Mouse (Mus musculus) intestine, embryonic 15.5 days (tissue): ENCODE data around the gene Mapkapk3. TPM values are rescaled to one million over a fixed set of nuclear protein-coding genes. Genes with fewer than 3 reads are reported as not detected.

Experiments used
- ATAC-seq: fragments of 200-750 bp; cut with Nextera tagmentation; 2 replicates; pipeline ENCODE4 v1.8.0; 2017; ENCODE audit warnings: moderate TSS enrichment, moderate library complexity
- H3K27ac ChIP-seq: fragments of 300-500 bp; sonication (generic); 2 replicates; pipeline ENCODE4 v1.5.1; 2015; ENCODE audit warnings: mild to moderate bottlenecking, inconsistent platforms
- H3K27me3 ChIP-seq: fragments of 300-500 bp; sonication (generic); replicated peaks from 2 replicates; pipeline ENCODE4 v1.6.1; 2015; ENCODE audit warnings: inconsistent platforms
- H3K36me3 ChIP-seq: fragments of 300-500 bp; sonication (generic); 2 replicates; pipeline ENCODE4 v1.6.1; 2015; ENCODE audit warnings: inconsistent platforms
- H3K4me1 ChIP-seq: fragments of 300-500 bp; sonication (generic); replicated peaks from 2 replicates; pipeline ENCODE4 v1.6.1; 2015; ENCODE audit warnings: inconsistent platforms
- H3K4me2 ChIP-seq: fragments of 300-500 bp; sonication (generic); replicated peaks from 2 replicates; pipeline ENCODE4 v1.6.1; 2015; ENCODE audit warnings: mild to moderate bottlenecking, inconsistent platforms
- H3K4me3 ChIP-seq: fragments of 300-500 bp; sonication (generic); replicated peaks from 2 replicates; pipeline ENCODE4 v1.5.1; 2015; ENCODE audit warnings: inconsistent platforms
- H3K9ac ChIP-seq: fragments of 300-500 bp; sonication (generic); 2 replicates; pipeline ENCODE4 v1.6.1; 2015; ENCODE audit warnings: inconsistent platforms
- H3K9me3 ChIP-seq: fragments of 300-500 bp; sonication (generic); 2 replicates; pipeline ENCODE4 v1.6.1; 2016; ENCODE audit warnings: inconsistent platforms
- WGBS: fragments of 180-500 bp; shearing (Covaris S2); methylation state at CpG from one replicate; pipeline ENCODE4 v1.1.7; 2015; 5-methylcytosine and 5-hydroxymethylcytosine counted together
- polyA plus RNA-seq: library from polyadenylated mRNA; unstranded; fragments of >200 nt; fragmentation: Nextera tagmentation; extraction: Ambion mirVana; gene quantifications from 2 replicates; pipeline ENCODE4 v1.2.1, GENCODE M21; 2015

The Mapkapk3 gene
- polyA plus RNA-seq, 1 experiment from 2014 or later: 34.8 TPM

DNA sequence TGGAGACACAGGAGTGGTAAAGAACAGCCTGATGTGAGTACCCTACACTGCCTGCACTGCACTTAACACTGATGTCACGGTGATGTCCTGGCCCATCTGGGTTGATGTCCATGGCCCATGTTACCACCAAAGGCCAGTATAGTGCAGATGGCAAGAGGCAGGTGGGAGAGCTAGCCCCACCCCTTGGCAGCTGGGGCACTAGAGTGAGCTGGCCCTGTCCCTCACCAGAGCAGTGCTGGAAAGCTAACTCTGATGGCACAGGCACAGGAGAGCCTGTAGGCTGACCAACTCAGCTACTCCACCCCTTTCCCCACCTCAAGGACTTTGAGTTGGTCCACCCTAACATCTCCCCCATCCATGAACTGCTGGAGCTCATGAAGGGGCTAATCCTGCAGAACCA lies 65.1 kb downstream of the Mapkapk3 start:
- Histone ChIP-seq H3K9ac (no peak overlapping the region), H3K4me1 (no peaks in the 10 kb centered on the region), H3K9me3 (no peaks in the 10 kb centered on the region), H3K27me3 (peaks cover 18% of the 10 kb centered on the region), H3K36me3 (no peaks in the 10 kb centered on the region), H3K27ac (no peak overlapping the region), H3K4me3 (no peak overlapping the region), H3K4me2 (no peak overlapping the region)
- WGBS: 88% methylated on average over 1 of the region's 1 CpGs
- no peak for ATAC-seq

Other genes with a start within 250 kb of the Mapkapk3 start
- 0.54 and 0.64 TPM in 2 replicates for gene Dock3, start 58.0 kb downstream of the Mapkapk3 start, polyA plus RNA-seq
- gene Cish, start 6.1 kb upstream of the Mapkapk3 start, polyA plus RNA-seq: 16.2 and 16.8 TPM in 2 replicates
- 9.0 and 11.1 TPM in 2 replicates for gene Hemk1, start 48.5 kb upstream of the Mapkapk3 start, polyA plus RNA-seq
- gene 6430571L13Rik, start 50.7 kb upstream of the Mapkapk3 start, polyA plus RNA-seq: 0.28 and 0.40 TPM in 2 replicates
- gene Cacna2d2, start 109.7 kb upstream of the Mapkapk3 start, polyA plus RNA-seq: 0.29 and 0.34 TPM in 2 replicates
- gene Tmem115, start 244.1 kb upstream of the Mapkapk3 start, polyA plus RNA-seq: 42.2 and 43.0 TPM in 2 replicates